In the genomic region with DNA sequence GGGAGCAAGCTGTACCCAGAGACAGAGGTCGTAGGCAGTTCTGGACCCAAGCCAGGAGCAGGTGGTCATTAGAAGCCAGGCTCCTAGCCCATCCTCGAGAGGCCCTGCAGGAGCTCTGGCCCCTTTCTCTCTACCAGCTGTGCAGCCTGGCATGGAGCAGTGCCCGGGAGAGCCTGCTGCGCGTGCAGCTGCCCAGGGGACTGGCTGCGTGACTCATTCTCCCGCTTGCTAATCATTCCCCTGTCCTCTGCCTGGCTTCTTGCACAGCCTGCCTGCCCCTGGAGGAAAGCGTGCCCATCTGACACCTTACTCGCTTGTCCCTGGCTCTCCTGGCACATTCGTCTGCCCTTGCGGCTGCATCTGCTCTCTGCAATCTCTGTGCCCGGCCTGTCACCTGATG, we compare ENCODE assay signal across 10 mouse cellular contexts. TPM values are rescaled to one million over a fixed set of nuclear protein-coding genes. Genes with fewer than 3 reads are reported as not detected.
A peak's percentile ranks its signal among the peaks of the same experiment; 100 is the strongest.
DNase-seq lines count a peak whose midpoint lies in the region; ATAC-seq lines count a peak whose summit lies in the region.
"Had no signal": no experiment of that assay in that cellular context is flagged by ENCODE, and none has a peak within 500 bp of the region (broad histone marks: within the 10 kb centered on the region; RNA-seq: fewer than 3 reads in every experiment).

No protein-coding gene starts in this region.

- H3K4me1 ChIP-seq in forebrain, embryonic 14.5 days (ENCODE audit: control insufficient read depth, insufficient read depth, low read length) = no peaks in the 10 kb centered on the region; the same call in 1 of the 2 replicates
- peaks cover 6% of the 10 kb centered on the region; the same call in 1 of the 2 replicates for H3K4me1 ChIP-seq in midbrain, embryonic 14.5 days (ENCODE audit: control insufficient read depth, insufficient read depth, low read length)

- WGBS in forebrain, embryonic 14.5 days = 45% methylated on average over 12 of the region's 12 CpGs
- WGBS in midbrain, embryonic 14.5 days = 53% methylated on average over 12 of the region's 12 CpGs

- H3K27ac ChIP-seq in forebrain, embryonic 14.5 days (ENCODE audit: low read depth, low read length) = peak overlapping the region; percentile 68
- H3K27ac ChIP-seq in midbrain, embryonic 14.5 days (replicated peaks; ENCODE audit: low read depth, low read length) = peak overlapping the region; percentile 45; the same call in 1 of the 2 replicates
- H3K27ac ChIP-seq: heart, embryonic 13.5 days; macrophage had no signal

- no peaks in the 10 kb centered on the region for H3K9me3 ChIP-seq in forebrain, embryonic 14.5 days (replicated peaks; ENCODE audit: control insufficient read depth, low read length)
- no peaks in the 10 kb centered on the region for H3K9me3 ChIP-seq in midbrain, embryonic 14.5 days (ENCODE audit: control insufficient read depth, low read length)
- H3K9me3 ChIP-seq: heart, embryonic 13.5 days had no signal

- H3K36me3 ChIP-seq in forebrain, embryonic 14.5 days (ENCODE audit: control insufficient read depth, insufficient read depth, low read length) = no peaks in the 10 kb centered on the region
- no peaks in the 10 kb centered on the region for H3K36me3 ChIP-seq in midbrain, embryonic 14.5 days (ENCODE audit: control insufficient read depth, insufficient read depth, low read length)
- H3K36me3 ChIP-seq: heart, embryonic 13.5 days had no signal

- peak; percentile 55 for DNase-seq in layer of hippocampus, adult 9-11 months
- DNase-seq in layer of hippocampus, postnatal 25 days (ENCODE audit: extremely low spot score in 1 of 2, low spot score in 1 of 2) = no peak
- DNase-seq in adrenal gland, postnatal 25 days = peak; percentile 71
- peak; percentile 59 for DNase-seq in forebrain, embryonic 14.5 days (ENCODE audit: low spot score)
- peak; percentile 44 for DNase-seq in midbrain, embryonic 14.5 days
- no peak for DNase-seq in spleen, postnatal 4 days (ENCODE audit: low spot score in 2 of 2)
- no peak for DNase-seq in thymus, postnatal 0 days (ENCODE audit: low spot score)
- DNase-seq in kidney, adult 11 months = no peak

- H3K4me3 ChIP-seq in forebrain, embryonic 14.5 days (ENCODE audit: low read depth, low read length) = no peak overlapping the region
- no peak overlapping the region for H3K4me3 ChIP-seq in midbrain, embryonic 14.5 days (replicated peaks; ENCODE audit: low read depth, low read length)

- no peaks in the 10 kb centered on the region for H3K27me3 ChIP-seq in forebrain, embryonic 14.5 days (replicated peaks; ENCODE audit: control insufficient read depth, insufficient read depth, low read length)
- H3K27me3 ChIP-seq in midbrain, embryonic 14.5 days (ENCODE audit: control insufficient read depth, insufficient read depth, low read length) = no peaks in the 10 kb centered on the region
- H3K27me3 ChIP-seq: heart, embryonic 13.5 days had no signal

- peak overlapping the region; percentile 32; the same call in 1 of the 2 replicates for H3K9ac ChIP-seq in forebrain, embryonic 14.5 days (ENCODE audit: low read length)
- no peak overlapping the region for H3K9ac ChIP-seq in midbrain, embryonic 14.5 days (replicated peaks; ENCODE audit: low read length)

- no peak overlapping the region for H3K4me2 ChIP-seq in forebrain, embryonic 14.5 days (ENCODE audit: low read length)
- H3K4me2 ChIP-seq in midbrain, embryonic 14.5 days (ENCODE audit: low read length) = no peak overlapping the region

- peak; percentile 74 for ATAC-seq in forebrain, embryonic 14.5 days
- ATAC-seq in midbrain, embryonic 14.5 days (ENCODE audit: low FRiP score, low TSS enrichment) = peak; percentile 62; the same call in 1 of the 2 replicates

RNA-seq across cellular contexts. Expression of gene Tmem209, which starts 40.2 kb away (rescaled TPM):
- total RNA-seq in layer of hippocampus, postnatal 25 days (2021) = 10 to 100 TPM; 15.8 to 20.7 TPM
- total RNA-seq in adrenal gland, postnatal 25 days (2021) = 25.9 and 28.9 TPM in 2 replicates
- 37.8 and 44.5 TPM in 2 replicates for polyA plus RNA-seq in forebrain, embryonic 14.5 days (2014; fragmentation: Nextera tagmentation; extraction: Ambion mirVana)
- polyA plus RNA-seq in midbrain, embryonic 14.5 days (2014; fragmentation: Nextera tagmentation; extraction: Ambion mirVana) = 24.8 and 38.2 TPM in 2 replicates
- 34.4 and 38.4 TPM in 2 replicates for polyA plus RNA-seq in thymus, postnatal 0 days (2015; fragmentation: Nextera tagmentation; extraction: Ambion mirVana)

RNA-seq across cellular contexts. Expression of gene Ssmem1, which starts 40.3 kb away (rescaled TPM):
- total RNA-seq in layer of hippocampus, postnatal 25 days (2021) = 1 to 10 TPM in 1 of 2 experiments, under 1 TPM in 1; 0.37 to 1.2 TPM
- 0.55 TPM in 1 of 2 replicates, not detected in the other for total RNA-seq in adrenal gland, postnatal 25 days (2021)
- polyA plus RNA-seq in forebrain, embryonic 14.5 days (2014; fragmentation: Nextera tagmentation; extraction: Ambion mirVana) = 0.16 and 0.20 TPM in 2 replicates
- polyA plus RNA-seq in midbrain, embryonic 14.5 days (2014; fragmentation: Nextera tagmentation; extraction: Ambion mirVana) = 0.38 TPM in 1 of 2 replicates, not detected in the other
- 0.12 and 0.13 TPM in 2 replicates for polyA plus RNA-seq in thymus, postnatal 0 days (2015; fragmentation: Nextera tagmentation; extraction: Ambion mirVana)
- polyA plus RNA-seq: heart, embryonic 13.5 days; macrophage had no signal

Comparison
In these comparisons a context has a peak if more than half of its experiments do, and no peak if none do; other contexts are left out.
1. DNase-seq: peak in layer of hippocampus, adult 9-11 months (single experiment), adrenal gland, postnatal 25 days (single experiment), forebrain, embryonic 14.5 days (single experiment) and midbrain, embryonic 14.5 days (single experiment); none in layer of hippocampus, postnatal 25 days (0 of 2), spleen, postnatal 4 days (0 of 2), thymus, postnatal 0 days (single experiment) and kidney, adult 11 months (single experiment).